Mouse (Mus musculus): ENCODE data around the gene Ccdc84.

GRCm38 (mm10) chr9:44396684-44397411, 21.5 kb downstream of the Ccdc84 start, which contains the start of gene Slc37a4:
- no peak for TF ChIP-seq CTCF (conservative IDR thresholded peaks at IDR 0.05; ENCODE audit: low read length)
- no peak for TF ChIP-seq POU5F1 (IDR thresholded peaks at IDR 0.05; ENCODE audit: borderline replicate concordance, low read length)
- no peak for TF ChIP-seq NANOG (IDR thresholded peaks at IDR 0.05; ENCODE audit: borderline replicate concordance, low read length)
